Mouse (Mus musculus) MEL-GATA-1-ER (cell line): ENCODE data around the gene Hoxd3.

ENCODE experiments used
- DNase-seq: peaks from one replicate; pipeline ENCODE4 v3.0.0-alpha.2; 2012; ENCODE audit warnings: low read depth; ENCODE audit errors: extremely low read depth

Hoxd3 gene

DNA sequence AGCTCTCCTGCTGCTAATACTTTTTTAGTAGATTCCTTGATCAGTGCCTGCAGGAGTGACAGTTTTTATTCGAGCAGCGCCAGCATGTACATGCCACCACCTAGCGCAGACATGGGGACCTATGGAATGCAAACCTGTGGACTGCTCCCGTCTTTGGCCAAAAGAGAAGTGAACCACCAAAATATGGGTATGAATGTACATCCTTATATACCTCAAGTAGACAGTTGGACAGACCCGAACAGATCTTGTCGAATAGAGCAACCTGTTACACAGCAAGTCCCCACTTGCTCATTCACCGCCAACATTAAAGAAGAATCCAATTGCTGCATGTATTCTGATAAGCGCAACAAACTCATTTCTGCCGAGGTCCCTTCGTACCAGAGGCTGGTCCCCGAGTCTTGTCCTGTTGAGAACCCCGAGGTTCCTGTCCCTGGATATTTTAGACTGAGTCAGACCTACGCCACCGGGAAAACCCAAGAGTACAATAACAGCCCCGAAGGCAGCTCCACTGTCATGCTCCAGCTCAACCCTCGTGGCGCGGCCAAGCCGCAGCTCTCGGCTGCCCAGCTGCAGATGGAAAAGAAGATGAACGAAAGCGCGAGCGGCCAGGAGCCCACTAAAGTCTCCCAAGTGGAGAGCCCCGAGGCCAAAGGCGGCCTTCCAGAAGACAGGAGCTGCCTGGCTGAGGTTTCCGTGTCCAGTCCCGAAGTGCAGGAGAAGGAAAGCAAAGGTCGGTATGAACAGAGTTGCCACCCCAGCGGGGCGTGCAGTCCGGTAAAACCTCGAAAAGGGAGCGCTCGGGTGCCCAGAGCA lies 19.5 kb upstream of the Hoxd3 start:
- no peak for DNase-seq

DNA sequence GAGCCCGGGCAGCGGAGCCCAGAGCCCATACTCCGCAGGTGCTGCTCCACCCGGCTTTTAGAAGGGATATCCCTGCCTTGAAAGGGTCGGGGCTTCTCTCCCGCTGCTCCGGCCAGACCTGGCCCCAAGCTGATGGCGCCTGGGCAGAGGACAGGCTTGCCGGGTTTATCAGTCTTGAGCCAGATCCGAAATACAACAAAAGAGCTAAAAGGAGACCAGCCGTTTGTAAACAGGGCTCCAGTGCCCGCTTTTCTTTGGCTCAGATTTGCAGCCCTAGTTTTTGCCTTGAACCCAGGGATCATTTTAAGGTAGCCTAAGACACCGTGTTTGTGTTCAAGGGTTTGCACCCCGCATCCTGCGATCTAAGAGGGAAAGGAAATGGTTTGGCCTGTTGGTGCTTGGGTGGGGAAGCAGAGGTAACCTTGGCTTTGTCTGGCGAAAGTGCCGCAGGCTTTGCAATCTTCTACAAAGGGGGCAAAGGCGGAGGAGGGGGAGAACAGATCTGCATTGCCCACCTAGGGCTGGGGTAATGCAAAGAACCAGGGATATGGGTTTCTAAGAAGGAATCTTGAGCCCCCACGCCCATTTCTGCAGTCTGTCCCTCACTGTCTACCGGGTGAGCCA lies 18.8 kb upstream of the Hoxd3 start:
- DNase-seq: no peak

DNA sequence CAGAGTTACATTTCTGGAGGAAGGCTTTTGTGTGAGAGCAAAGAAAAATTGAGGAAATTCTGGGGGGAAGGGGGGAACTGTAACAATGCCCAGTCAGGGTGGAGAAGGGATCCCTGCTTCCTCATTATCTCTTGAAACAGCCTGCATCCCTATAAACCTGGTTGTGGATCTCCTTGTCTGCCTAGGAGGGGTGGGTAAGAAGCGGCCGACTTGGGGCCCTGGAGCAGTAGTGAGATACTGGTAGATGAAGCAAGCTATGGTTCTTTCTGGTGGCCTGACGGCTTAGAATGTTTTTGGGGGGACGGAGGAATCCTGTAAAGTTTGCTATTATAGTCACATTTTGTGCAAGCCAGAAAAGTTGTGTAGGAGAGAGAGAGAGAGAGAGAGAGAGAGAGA lies 18.3 kb upstream of the Hoxd3 start:
- DNase-seq: no peak

DNA sequence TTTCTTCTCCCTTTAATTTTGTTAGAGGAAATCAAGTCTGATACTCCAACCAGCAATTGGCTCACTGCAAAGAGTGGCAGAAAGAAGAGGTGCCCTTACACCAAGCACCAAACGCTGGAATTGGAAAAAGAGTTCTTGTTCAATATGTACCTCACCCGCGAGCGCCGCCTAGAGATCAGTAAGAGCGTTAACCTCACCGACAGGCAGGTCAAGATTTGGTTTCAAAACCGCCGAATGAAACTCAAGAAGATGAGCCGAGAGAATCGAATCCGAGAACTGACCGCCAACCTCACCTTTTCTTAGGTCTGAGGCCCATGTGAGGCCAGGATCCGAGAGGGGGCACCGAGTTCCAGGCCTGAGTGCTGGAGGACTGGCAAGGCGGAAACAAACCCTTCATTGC lies 17.7 kb upstream of the Hoxd3 start:
- no peak for DNase-seq

DNA sequence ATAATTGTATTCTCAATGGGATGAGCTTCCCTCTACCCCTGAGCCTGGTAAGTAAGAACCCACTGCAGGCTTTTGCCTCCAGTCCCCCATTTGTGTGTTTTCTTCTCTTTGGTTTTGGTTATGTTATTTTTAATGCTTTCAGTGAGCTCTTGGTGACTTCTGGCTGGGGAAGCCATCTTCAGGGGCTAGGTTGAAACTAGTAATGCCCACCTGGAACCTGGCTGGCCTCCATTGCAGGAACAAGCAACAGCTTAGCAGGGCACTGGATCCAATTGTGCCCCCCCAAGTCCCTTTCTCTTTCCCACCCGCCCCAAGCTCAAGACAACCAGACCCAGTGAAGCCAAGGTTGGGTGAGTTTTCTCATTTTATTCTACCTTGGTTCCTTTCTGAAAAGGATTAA lies 16.3 kb upstream of the Hoxd3 start:
- DNase-seq: no peak

DNA sequence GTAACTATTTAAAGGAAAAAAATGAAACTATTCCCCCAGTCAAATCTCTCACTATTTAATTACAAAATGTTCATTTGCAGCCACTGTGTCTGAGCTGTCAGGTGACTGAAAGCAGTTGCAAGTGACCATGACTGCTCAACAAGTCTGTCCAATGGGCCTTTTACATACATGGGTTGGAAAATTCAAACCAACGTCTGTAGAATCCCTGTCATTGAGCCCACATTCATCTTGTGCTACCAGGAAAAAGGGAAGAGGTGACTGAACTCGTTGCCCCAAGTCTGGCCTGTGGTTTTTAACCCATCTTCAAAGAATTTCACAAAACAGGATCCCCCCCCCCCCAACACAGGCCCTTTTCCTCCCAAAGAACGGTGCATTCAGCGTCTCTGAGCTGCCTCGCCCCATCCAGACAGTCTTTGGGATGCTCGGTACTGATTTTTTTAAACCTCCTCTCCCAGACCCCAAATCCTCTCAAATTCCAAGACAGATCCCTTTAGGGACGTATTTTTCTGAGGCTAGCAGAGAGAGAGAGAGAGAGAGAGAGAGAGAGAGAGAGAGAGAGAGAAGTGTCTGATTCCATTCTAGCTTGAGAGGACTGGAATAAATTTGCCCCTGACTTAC lies 15.8 kb upstream of the Hoxd3 start:
- no peak for DNase-seq

DNA sequence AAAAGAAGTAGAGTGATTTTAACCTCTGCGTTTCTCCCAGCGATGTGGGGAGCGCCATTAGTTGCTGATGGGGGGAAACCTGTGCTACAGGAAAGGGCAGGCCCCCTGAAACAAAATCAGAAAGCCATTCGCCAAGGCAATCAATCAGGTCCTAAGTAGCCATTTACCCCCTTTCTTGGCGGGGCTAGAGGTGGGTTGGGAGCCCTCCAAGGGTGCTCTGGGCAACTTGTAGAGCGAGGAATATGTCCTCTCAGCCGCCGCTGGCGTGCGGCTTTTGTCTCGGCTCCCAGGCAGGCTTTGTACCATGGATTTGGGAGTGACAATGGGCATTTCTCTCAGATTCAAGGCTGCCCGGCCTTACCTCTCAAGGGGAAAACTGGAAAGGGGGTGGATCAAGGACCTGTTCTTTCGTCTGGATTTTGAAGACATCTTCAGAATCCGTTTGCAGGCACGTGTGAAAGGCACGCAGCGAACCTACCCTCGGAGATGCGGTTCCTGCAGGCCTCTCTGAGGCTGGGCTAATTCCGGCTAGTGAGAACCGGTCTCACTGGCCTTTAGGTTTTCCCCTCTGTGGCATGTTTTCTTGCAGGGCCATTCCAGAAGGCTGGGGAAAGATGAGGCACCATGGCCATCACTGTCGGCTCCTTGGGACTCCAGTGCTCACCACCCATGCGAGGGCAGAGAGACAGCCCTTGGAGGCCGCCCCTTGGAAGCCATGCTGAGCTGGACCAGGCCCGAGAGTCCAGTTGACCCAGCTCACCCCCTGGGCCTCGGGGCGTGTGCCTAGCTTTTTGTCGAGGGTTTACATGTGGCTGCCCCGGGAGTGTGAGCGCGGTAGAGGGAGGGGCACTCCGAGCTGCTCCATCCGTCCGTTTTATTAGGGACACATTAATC lies 15.0 kb upstream of the Hoxd3 start:
- DNase-seq: no peak

DNA sequence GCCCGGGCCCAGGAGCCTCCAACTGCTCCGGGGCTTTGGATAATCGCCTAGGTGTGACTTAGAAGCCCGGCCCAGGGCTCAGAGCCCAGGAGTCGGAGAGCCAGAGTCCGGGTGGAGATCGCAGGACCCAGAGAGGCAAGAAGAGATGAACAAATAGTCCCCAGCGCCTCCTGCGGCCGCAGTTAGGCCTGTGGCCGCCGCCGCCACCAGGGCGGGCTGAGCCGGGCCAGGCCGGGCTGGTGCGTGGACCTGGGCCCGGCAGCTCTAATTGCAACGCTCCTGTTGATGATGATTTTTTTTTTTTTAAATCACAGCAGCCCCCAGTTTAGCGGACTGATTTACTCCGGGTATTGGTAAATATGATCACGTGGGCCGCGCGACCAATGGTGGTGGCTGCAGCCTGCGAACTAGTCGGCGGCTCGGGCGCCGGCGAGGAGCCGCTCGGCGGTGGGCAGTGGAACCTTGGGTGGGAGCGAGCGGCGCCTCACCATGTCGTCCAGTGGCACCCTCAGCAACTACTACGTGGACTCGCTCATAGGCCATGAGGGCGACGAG lies 14.1 kb upstream of the Hoxd3 start, which contains the start of gene Hoxd9:
Hoxd9 (plus strand) TSS at position 161 of the 555 bp plus-strand sequence.
- DNase-seq: no peak

DNA sequence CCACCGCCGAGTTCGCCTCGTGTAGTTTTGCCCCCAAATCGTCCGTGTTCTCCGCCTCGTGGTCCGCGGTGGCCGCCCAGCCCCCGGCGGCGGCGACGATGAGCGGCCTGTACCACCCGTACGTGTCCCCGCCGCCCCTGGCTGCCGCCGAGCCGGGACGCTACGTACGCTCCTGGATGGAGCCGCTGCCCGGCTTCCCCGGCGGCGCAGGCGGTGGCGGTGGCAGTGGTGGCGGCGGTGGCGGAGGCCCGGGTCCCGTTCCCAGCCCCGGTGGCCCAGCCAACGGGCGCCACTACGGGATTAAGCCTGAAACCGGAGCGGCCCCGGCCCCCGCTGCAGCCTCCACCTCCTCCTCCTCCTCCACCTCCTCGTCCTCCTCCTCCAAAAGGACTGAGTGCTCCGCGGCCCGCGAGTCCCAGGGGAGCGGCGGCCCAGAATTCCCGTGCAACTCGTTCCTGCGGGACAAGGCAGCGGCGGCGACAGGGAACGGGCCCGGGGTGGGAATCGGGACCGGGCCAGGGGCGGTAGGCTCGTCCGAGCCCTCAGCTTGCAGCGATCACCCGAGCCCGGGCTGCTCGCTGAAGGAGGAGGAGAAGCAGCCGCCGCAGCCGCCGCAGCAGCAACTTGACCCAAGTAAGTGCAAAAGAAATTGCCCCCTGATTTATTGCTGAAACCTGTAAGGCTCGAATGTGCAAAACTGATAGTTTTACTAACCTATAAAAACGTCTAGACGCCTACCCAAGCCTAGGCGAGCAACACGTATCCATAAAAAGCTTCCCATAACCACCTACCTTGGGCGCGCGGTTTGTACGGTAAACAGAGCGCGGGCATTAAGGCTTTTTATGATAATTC lies 13.3 kb upstream of the Hoxd3 start:
- no peak for DNase-seq

DNA sequence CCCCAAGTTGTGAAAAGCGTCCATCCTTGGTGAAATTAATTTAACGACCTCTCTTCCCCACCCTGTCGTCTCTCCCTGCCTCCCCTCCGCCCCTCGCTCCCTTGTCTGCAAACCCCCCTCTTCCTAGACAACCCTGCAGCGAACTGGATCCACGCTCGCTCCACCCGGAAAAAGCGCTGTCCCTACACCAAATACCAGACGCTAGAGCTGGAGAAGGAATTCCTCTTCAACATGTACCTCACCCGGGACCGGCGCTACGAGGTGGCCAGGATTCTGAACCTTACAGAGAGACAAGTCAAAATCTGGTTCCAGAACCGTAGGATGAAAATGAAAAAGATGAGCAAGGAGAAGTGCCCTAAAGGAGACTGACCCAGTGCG lies 12.7 kb upstream of the Hoxd3 start:
- no peak for DNase-seq

DNA sequence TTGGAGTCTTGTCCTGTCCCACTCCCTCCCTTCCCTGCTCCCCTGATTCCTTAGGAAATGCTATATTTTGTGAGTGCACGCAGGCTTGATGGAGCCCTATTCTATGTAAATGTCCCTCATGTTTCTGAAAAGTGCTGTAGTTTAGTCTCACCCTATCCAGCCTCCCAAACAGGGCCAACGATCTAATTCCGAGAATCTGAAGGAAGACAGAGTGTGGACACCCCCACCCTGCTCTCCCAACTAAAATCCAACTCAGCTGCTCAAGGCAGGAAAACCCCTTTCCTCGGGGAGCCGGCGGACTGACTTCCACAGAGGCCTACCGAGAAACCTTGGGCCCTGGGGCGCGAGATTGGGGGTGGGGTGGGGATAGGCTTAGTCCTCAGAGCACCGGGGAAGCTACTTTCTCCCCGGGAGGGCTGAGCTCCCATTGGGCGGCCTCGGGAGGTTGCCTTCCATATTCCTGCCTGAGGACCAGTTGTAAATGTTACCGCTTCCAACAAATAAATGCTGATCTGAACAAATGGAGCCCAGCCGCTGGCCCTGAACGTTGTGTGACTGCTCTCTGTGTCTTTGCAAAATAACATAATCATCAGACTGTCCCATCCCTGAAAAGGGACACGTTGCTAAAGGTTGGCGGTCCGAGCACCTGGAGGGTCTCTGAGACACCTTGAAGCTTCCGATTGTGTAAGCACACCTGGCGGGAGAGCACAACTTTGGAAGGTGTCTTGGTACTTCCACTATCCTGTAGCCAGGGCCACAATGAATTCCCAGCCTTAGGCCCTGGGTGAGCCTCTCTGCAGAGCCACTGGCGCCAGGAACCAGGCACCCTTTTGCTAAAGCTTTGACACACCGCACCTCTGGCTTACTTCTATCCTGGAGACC lies 11.8 kb upstream of the Hoxd3 start:
- no peak for DNase-seq

DNA sequence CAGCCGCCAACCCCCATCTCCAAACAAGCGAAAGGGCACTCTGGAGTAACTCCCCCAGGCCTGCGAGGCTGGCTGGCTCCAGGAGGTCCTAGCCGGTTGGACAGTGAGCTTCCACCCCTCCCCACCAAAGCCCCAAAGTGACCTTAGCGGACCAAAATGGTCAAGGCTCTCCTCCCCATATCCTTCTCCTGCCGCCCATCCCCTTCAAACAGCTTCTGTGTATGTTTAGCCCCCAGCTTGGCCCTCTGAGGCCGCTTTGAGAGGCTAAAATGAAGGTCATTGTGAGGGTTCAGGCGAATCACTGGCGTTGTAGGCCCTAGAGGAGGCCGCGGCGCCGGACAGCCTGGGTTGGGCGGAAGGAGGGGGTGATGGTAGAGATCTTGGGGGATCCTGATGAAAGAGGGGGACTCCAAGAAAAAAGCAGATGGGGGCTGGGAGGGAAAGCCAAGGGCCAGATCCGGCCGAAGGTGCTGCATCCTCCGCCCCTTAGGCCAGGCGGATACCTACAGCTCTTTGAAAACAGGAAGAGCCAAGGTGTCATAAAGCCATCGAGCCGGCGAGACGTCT lies 11.1 kb upstream of the Hoxd3 start:
- no peak for DNase-seq

DNA sequence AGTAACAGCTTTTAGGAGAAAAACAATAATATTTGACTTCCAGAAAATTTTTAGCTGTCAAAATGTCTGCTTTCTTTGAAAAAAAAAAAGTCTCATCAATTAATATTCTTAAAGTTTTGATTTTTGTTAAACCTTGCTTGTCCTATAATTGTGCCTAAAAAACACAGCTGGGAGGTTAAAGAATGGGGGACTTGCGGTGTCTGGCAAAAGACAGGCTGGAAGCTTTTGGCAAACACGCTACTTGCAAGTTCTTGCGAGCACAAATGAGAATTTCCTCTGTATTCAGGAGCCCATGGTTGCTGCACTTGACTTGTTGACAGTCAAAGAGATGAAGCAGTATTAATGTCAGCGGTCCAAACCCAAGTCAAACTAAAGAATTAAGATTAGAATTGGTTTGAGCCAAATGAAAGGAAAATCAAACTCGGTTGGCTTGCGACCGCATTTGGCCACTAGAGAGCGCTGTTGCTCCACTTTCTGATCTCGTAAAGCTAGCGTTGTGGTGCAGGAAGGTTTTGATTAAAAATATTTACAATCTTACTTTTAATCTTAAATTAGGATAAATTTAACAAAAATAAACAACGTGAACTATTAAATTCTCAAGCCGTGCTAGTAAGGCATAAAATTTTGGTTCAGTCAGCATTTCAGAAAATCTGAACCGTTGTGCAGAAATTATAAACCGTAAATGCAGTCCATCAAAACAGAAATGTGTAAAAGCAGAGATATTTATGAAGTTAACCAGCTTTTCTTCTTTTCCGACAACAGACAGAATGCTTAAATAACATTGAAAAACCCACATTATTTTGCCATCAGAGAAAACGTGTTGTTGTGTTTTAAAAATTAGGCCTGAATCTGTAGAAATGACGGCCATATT lies 9.5 kb upstream of the Hoxd3 start:
- peak; percentile 19 for DNase-seq

DNA sequence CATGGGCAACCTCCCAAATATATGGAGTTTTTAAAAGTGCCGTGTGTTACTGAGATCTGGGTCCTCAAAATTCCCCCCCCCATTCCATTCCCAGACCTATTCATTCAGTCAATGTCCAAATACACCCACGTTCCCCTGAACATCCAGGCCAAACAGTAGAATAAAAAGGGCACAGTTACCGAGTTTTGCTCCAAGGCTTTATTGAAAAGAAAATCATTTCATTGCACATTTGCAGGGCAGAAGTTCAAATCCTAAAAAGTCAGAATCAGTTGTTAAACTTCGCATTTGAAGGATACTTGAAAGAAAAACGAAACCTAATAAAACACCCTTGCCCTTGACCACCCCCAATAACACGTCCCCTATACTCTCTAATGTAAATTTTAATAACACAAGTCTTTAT lies 8.9 kb upstream of the Hoxd3 start:
- no peak for DNase-seq

DNA sequence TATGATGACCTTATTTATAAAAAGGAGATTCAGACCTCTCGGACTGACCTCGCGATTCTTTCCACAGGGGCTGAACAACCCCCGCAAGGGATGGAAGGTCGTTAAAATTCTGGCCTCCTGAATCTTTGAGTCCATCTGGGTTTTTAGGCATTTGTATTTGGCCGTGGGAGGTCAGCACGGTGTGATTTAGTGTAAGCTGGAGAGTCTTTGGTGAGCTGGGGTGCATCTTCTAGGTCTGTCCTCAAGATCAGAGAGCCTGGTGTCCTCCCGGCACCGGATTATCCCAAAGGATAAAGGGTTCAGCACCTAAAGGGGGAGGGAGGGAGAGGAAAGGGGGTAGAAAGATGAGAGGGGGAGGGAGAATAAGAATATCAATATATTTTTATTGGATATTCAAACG lies 8.4 kb upstream of the Hoxd3 start:
- DNase-seq: no peak

DNA sequence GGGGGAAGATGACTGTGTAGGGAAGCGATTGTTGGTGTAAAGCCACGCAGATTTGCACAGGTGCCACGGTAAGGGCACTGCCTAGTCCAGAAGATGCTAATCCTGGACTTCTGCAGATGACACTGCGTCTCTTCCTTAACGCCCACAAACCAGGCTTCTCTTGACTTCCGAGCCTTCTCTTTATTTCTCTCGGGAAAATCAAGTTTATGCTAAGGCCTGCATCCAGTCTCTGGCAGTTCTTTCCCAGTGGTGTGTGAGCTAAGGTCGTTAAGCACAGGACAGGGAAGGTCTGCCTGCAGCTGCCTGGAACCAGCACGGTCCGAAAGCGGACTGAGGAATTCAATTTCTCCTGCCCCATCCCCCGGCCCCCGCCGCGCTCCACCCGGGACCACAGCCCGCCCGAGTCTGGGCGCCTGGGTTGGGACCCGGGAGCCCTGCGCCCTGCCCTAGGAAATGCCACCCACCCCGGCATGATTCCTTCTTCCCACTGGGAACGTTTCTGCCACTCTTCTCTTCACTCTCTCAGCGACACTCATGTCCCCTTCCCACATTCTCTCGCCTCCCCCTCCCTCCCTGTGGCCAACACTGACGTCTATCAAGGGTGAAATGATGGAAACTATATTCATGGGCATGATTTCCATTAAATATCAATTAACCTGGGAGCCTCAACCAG lies 7.9 kb upstream of the Hoxd3 start:
- no peak for DNase-seq

DNA sequence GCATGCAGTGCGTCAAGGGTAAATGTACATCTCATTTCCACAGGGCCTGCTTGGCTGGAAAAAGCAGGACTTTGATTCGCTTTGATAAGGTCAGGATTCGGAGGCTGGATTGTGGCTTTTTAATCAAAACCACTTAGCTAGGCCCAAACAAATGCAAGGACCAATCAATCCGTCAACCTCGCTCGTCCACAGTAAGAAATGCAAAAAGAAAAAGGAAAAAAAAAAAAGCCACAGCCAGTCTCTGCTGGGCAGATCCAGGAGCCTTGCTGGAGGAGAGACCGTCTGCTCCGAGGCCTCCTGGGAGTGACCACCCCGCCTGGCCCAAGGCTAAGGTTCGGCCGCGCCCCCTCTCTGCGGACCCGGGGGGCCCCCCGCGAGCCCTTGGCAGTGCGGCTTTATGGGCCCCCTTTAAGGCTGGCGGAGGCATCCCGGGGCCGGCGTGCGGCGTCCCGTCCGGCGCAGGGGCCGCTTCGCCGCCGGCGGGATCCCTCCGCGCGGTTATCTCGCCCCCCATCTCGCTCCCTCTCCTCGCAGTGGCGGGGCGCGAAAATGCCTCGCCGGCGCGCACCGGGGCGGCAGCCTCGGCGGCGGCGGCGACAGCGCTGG lies 7.2 kb upstream of the Hoxd3 start, which contains the start of gene Hoxd8:
Hoxd8 (plus strand) TSS at position 223 of the 606 bp plus-strand sequence.
- no peak for DNase-seq
